Mouse (Mus musculus) gastrocnemius, postnatal 4 days (tissue): ENCODE data around the gene Washc4. TPM values are rescaled to one million over a fixed set of nuclear protein-coding genes. Genes with fewer than 3 reads are reported as not detected.
A peak's percentile ranks its signal among the peaks of the same experiment; 100 is the strongest.

Experiments
- DNase-seq, 2 experiments: peaks; one replicate each; pipeline ENCODE4 v3.0.0; 2021 to 2022; ENCODE audit warnings: low spot score in 2 of 2, mixed read lengths in 2 of 2
- total RNA-seq, 2 experiments: library from RNA; stranded (reverse); gene quantifications; 2 replicates each; pipeline ENCODE4 v1.2.3; 2021

Gene Washc4
- total RNA-seq, 2 experiments from 2014 or later: 22.6 to 24.3 TPM

- no peak for DNase-seq
Observed at GRCm38 (mm10) chr10:83594526-83594925, 51.0 kb downstream of the Washc4 start.

GRCm38 (mm10) chr10:83600650-83601049, 57.1 kb downstream of the Washc4 start:
- peak in 1 of 2 experiments; percentile 32 for DNase-seq

- no peak for DNase-seq
Observed at GRCm38 (mm10) chr10:83603956-83604564, 60.5 kb downstream of the Washc4 start.

DNA sequence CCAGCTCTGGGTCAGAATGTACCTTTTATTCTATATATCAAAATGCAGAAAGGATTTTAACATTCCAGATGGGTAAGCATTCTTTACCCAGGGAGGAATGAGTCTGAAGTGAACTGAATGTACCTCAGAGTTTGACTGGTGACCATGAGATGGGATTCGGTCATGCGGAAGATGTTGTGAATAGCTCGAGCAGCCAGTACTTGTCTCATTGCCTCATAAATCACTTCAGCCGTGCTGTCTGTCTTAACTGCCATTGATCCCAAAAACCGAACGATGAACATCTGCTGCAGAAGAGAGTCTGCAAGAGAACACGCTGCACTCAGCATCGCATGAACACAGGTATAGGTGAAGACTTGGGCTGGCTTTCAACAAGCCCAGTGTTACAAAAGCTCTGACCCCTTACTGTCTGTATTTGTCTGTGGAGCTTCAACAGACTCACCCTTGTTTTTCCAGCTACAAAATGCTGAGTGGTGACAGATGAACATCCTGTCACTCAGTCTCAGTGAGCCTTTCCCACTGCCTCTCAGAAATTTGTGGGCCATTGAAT, 62.2 kb downstream of the Washc4 start:
- no peak for DNase-seq

- DNase-seq: no peak
Observed at GRCm38 (mm10) chr10:83607111-83607510, 63.6 kb downstream of the Washc4 start.

GRCm38 (mm10) chr10:83608596-83608995, 65.0 kb downstream of the Washc4 start:
- no peak for DNase-seq

DNA sequence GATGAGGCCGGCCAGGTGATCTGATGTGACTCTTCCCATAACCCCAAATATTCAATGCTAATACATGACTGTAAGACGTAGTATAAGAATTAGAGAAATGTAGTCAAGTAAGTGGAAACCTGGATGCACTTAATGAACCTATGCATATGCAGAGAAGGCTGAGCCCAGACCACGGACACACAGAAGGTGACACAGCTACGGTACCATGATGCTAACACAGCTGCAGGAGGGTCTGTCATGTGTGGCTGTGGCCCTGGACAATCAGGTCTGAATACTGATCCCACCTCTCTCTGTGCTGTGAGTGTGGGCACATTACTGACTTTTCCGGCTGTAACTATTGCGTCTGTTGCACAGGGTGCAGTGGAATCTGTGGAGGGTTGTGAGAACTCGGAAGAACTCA, 67.0 kb downstream of the Washc4 start:
- DNase-seq: no peak

GRCm38 (mm10) chr10:83611863-83612262, 68.3 kb downstream of the Washc4 start:
- DNase-seq: no peak

GRCm38 (mm10) chr10:83612648-83613215, 69.2 kb downstream of the Washc4 start:
- DNase-seq: no peak

DNA sequence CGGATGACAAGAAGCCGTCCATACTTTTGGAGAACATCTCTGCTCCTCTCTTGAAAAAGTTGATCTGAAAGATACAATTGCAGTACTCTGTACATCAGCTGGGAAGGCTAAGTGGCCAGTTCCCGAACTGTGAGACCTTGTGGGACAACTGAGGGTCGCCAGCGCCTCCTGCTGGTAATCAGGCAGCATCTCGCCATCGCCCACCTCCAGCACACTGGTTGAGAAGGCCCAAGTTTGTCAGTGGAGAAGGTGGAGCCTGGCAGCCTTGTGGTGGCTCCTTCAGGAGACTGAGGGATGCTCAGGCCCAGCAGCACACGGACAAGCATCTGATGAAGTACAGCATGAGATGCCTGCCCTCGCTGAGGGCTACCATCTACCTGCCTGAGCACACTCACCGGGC, 73.8 kb downstream of the Washc4 start:
- no peak for DNase-seq

DNA sequence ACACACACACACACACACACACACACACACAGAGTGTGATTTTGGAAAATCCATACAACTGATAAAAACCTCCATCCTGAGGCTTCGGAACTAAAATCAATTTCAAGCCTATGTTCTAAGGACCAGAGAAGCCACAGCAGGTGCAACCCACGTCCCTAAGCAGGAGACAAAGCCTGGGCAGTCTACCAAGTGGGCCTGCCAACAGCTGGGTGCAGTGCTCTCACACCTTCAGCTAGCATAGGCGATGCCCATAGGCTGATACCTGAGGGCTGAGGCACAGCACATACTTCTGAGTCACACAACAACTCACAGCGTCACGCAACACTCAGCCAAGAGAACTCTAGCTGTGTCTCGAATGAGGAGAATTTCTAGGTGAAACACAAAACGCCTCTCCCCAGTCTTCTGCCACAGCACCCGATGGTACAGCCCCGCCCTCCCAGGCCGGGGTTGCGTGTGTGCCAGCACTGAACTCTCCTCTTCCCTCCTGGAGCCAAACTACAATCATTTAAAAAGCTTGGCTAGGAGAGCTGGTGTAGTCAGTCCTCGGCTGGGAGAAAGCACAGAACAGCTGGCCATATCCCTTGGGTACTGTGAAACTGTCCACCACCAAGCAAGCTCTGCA, 75.4 kb downstream of the Washc4 start:
- DNase-seq: peak in 1 of 2 experiments; percentile 41

GRCm38 (mm10) chr10:83620350-83621055, 77.0 kb downstream of the Washc4 start:
- DNase-seq: no peak

DNA sequence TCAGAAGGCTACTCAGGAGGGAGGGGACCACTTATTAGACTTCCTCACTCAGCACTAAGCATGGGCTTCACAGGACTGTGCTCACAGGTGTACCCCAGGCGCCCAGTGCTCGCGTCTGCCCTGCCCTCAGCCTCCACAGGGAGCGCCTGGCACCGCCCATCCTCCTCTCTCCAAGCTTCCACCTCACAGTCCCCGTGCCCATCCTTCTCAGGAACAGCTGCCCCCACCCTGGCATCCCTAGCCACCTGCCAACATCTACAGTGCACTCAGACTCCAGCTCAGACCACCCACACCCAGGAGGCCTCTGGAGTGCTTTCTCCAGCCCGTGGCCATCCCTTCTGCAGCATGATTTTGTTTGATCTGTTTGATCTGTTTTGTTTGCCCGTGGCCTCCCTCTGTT, 80.5 kb downstream of the Washc4 start:
- no peak for DNase-seq

- DNase-seq: no peak
Observed at GRCm38 (mm10) chr10:83624841-83625240, 81.3 kb downstream of the Washc4 start.

DNA sequence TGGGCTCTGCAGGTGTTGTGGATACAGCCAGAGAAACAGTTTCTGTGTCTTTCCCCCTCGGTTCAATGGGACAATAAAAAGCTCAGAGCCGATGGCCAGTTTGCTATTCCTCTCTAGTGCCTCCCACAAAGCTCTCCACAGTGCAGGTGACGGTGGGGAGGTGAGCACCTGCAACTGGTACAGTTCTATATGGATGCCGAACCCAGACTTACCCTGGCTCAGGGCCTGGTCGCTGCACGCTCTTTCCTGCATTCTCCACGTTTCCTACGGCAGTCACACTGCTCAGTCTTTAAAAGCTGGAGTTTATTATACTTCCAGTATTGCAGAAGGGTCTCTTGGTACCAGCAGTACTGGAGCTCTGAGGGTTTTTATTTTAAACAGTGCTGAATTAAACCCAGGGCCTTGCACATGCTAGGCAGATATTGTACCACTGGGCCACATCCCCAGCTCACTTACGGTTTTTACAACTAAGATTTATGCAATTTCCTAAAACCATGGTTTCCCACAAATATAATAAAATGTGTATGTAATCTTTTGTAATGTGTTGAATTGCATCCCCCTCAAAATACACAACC, 83.6 kb downstream of the Washc4 start:
- DNase-seq: no peak

GRCm38 (mm10) chr10:83628241-83628640, 84.7 kb downstream of the Washc4 start:
- DNase-seq: no peak

GRCm38 (mm10) chr10:83629190-83629781, 85.7 kb downstream of the Washc4 start:
- DNase-seq: no peak

DNA sequence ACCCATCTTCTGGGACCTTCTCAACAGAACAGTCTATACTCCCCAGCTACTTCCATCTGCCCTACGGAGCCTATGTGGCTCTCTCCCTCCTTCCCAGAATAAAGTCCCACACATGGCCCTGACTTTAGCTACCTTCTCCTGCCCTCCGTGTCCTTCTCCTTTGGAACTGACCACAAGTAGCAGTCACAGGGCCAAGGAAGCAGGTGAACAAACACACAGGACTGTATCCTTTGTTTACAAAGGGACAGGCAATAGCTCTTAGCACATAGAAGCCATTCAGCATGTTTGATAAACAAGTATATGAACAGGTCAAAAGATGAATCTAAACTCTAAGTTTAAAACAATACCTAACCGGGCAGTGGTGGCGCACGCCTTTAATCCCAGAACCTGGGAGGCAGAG, 86.3 kb downstream of the Washc4 start:
- no peak for DNase-seq

DNA sequence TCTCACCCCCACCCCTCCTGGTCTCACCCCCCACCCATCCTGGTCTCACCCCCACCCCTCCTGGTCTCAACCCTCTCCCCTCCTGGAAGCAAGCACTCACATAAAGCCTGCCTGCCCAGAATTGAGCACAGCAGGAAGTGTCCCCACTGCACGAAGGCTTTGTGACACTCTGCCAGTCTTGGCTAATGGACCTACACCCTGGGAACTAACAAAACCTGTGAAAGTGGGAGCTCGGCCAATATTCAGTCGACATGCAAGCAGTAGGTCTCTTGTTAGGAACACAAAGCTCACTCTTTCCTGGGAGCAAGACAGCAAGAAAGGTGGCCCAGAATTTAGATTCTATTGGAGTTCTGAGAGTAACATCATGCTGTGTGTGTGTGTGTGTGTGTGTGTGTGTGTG, 87.3 kb downstream of the Washc4 start:
- DNase-seq: no peak

DNA sequence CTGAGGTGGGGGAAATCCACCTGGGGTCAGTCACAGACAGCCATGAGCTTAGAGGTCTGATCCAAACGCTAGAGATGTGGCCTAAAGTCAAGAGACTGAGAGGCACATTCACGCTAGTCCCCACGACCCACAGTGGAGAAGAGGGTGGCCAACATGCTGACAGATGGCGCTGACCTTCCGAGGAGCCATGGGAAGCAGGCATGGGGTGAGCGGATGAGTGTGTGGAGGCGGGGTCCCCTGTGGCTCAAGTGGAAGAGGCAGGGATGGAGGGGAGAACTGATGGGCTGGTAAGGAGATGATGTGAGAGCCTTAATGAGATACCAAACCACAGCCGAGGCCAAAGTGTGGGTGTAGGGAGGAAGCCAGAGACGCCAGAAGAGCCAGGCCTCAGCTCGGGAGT, 88.2 kb downstream of the Washc4 start:
- DNase-seq: no peak

- no peak for DNase-seq
Observed at GRCm38 (mm10) chr10:83632806-83633374, 89.3 kb downstream of the Washc4 start.
